Mouse (Mus musculus) liver, embryonic 11.5 days (tissue): Measurements from ENCODE around the gene Misp. TPM values are rescaled to one million over a fixed set of nuclear protein-coding genes. Genes with fewer than 3 reads are reported as not detected.
A peak's percentile ranks its signal among the peaks of the same experiment; 100 is the strongest.

Experiments
- ATAC-seq: fragments of 200-750 bp; cut with Nextera tagmentation; replicated peaks from 2 replicates; pipeline ENCODE4 v1.8.0; 2017; ENCODE audit warnings: moderate number of reproducible peaks, mild to moderate bottlenecking, moderate TSS enrichment, moderate library complexity; ENCODE audit not compliant: low FRiP score
- DNase-seq: peaks from one replicate; pipeline ENCODE4 v3.0.0-alpha.2; 2017; ENCODE audit warnings: low spot score
- H3K27ac ChIP-seq: fragments of 300-500 bp; sonication (generic); 2 replicates; pipeline ENCODE4 v1.5.1; 2014; ENCODE audit warnings: mild to moderate bottlenecking, low read depth, low read length, control low read depth
- H3K27me3 ChIP-seq: fragments of 300-500 bp; sonication (generic); replicated peaks from 2 replicates; pipeline ENCODE4 v1.6.1; 2014; ENCODE audit warnings: low read length, mixed read lengths; ENCODE audit not compliant: control insufficient read depth, insufficient read depth
- H3K36me3 ChIP-seq: fragments of 300-500 bp; sonication (generic); 2 replicates; pipeline ENCODE4 v1.6.1; 2014; ENCODE audit warnings: mild to moderate bottlenecking, low read length, moderate library complexity, mixed read lengths; ENCODE audit not compliant: control insufficient read depth, insufficient read depth
- H3K4me1 ChIP-seq: fragments of 300-500 bp; sonication (generic); replicated peaks from 2 replicates; pipeline ENCODE4 v1.6.1; 2014; ENCODE audit warnings: low read length, mixed read lengths; ENCODE audit not compliant: control insufficient read depth, insufficient read depth
- H3K4me2 ChIP-seq: fragments of 300-500 bp; sonication (generic); 2 replicates; pipeline ENCODE4 v1.6.1; 2014; ENCODE audit warnings: mild to moderate bottlenecking, control low read depth, moderate library complexity
- H3K4me3 ChIP-seq: fragments of 300-500 bp; sonication (generic); 2 replicates; pipeline ENCODE4 v1.5.1; 2014; ENCODE audit warnings: low read depth, low read length, control low read depth
- H3K9ac ChIP-seq: fragments of 300-500 bp; sonication (generic); 2 replicates; pipeline ENCODE4 v1.6.1; 2014; ENCODE audit warnings: low read depth, low read length, control low read depth
- H3K9me3 ChIP-seq: fragments of 300-500 bp; sonication (generic); 2 replicates; pipeline ENCODE4 v1.6.1; 2016; ENCODE audit warnings: low read length, inconsistent platforms, mixed read lengths; ENCODE audit not compliant: control insufficient read depth
- WGBS: fragments of 180-500 bp; shearing (Covaris S2); extraction: QIAGEN DNeasy Blood & Tissue Kit; methylation state at CpG from one replicate; pipeline ENCODE4 v1.1.7; 2014; 5-methylcytosine and 5-hydroxymethylcytosine counted together
- microRNA-seq: library from miRNA; unstranded; fragments of <30 nt; microRNA quantifications from one replicate; pipeline ENCODE4, GENCODE M21; 2017; ENCODE audit warnings: borderline number of aligned reads
- polyA plus RNA-seq: library from polyadenylated mRNA; unstranded; fragments of >200 nt; fragmentation: Nextera tagmentation; extraction: Ambion mirVana; gene quantifications from 2 replicates; pipeline ENCODE4 v1.2.1, GENCODE M21; 2014

The Misp gene
- polyA plus RNA-seq, 1 experiment from 2014 or later, result 1.5 TPM

GRCm38 (mm10) chr10:79874290-79874862, 53.6 kb downstream of the Misp start, which contains the start of the genes Prtn3 and Plppr3:
Gene Prtn3, plus strand, starts transcription at chr10:79874476.
Gene Plppr3, minus strand, starts transcription at chr10:79874634.
- Histone ChIP-seq H3K4me3 (peak within 1 kb of the TSS; percentile 53), H3K9me3 (no peaks in the 10 kb centered on the region), H3K27ac (peak within 1 kb of the TSS; percentile 32), H3K9ac (peak within 1 kb of the TSS; percentile 58), H3K4me1 (peaks cover 16% of the 10 kb centered on the region), H3K4me2 (peak within 1 kb of the TSS; percentile 75), H3K36me3 (no peaks in the 10 kb centered on the region), H3K27me3 (peaks cover 11% of the 10 kb centered on the region)
- DNase-seq (peak; percentile 66), ATAC-seq (peak; percentile 46; the same call in 1 of the 2 replicates)
- WGBS, result 2% methylated on average over 57 of the region's 57 CpGs

GRCm38 (mm10) chr10:79877174-79877573, 56.4 kb downstream of the Misp start:
- Histone ChIP-seq H3K27ac (no peak overlapping the region), H3K9me3 (no peaks in the 10 kb centered on the region), H3K4me1 (peaks cover 36% of the 10 kb centered on the region), H3K36me3 (no peaks in the 10 kb centered on the region), H3K9ac (no peak overlapping the region), H3K4me3 (no peak overlapping the region), H3K4me2 (peak overlapping the region; percentile 41), H3K27me3 (peaks cover 11% of the 10 kb centered on the region)
- DNase-seq, result no peak
- 36% methylated on average over 1 of the region's 1 CpGs for WGBS
- no peak for ATAC-seq

GRCm38 (mm10) chr10:79877757-79878156, 57.0 kb downstream of the Misp start:
- Histone ChIP-seq H3K4me2 (peak overlapping the region; percentile 41), H3K4me3 (no peak overlapping the region), H3K9me3 (no peaks in the 10 kb centered on the region), H3K27ac (peak overlapping the region; percentile 59), H3K9ac (peak overlapping the region; percentile 7; the same call in 1 of the 2 replicates), H3K36me3 (no peaks in the 10 kb centered on the region), H3K4me1 (peaks cover 42% of the 10 kb centered on the region), H3K27me3 (peaks cover 12% of the 10 kb centered on the region)
- no peak for DNase-seq
- ATAC-seq, result no peak
- 32% methylated on average over 12 of the region's 12 CpGs for WGBS

GRCm38 (mm10) chr10:79879527-79879926, 58.7 kb downstream of the Misp start:
- H3K4me2 ChIP-seq, result no peak overlapping the region
- no peaks in the 10 kb centered on the region for H3K36me3 ChIP-seq
- DNase-seq, result no peak
- peaks cover 42% of the 10 kb centered on the region for H3K4me1 ChIP-seq
- H3K9ac ChIP-seq, result no peak overlapping the region
- no peak overlapping the region for H3K4me3 ChIP-seq
- H3K27ac ChIP-seq, result no peak overlapping the region
- peaks cover 8% of the 10 kb centered on the region for H3K27me3 ChIP-seq
- ATAC-seq, result no peak
- 25% methylated on average over 3 of the region's 3 CpGs for WGBS
- no peaks in the 10 kb centered on the region for H3K9me3 ChIP-seq

Small RNA genes within 50 kb of the gene (microRNA-seq; reads per million reads assigned to microRNA genes)
- not detected for gene Mir6910

Other genes starting within 250 kb of the Misp start
- not detected in 2 replicates for gene Theg, start 233.7 kb upstream of the Misp start, polyA plus RNA-seq
- gene C2cd4c, start 207.0 kb upstream of the Misp start, polyA plus RNA-seq, result not detected in 2 replicates
- 2.0 and 2.1 TPM in 2 replicates for gene Shc2, start 183.1 kb upstream of the Misp start, polyA plus RNA-seq
- gene Odf3l2, start 175.3 kb upstream of the Misp start, polyA plus RNA-seq, result not detected in 2 replicates
- gene Madcam1, start 156.4 kb upstream of the Misp start, polyA plus RNA-seq, result 1.1 and 1.4 TPM in 2 replicates
- gene Tpgs1, start 151.6 kb upstream of the Misp start, polyA plus RNA-seq, result 48.5 and 50.5 TPM in 2 replicates
- gene Cdc34, start 138.8 kb upstream of the Misp start, polyA plus RNA-seq, result 213 and 236 TPM in 2 replicates
- gene Gzmm, start 132.0 kb upstream of the Misp start, polyA plus RNA-seq, result 0.16 and 0.45 TPM in 2 replicates
- 992 and 1,001 TPM in 2 replicates for gene Bsg, start 116.5 kb upstream of the Misp start, polyA plus RNA-seq
- gene Hcn2, start 104.4 kb upstream of the Misp start, polyA plus RNA-seq, result not detected in 2 replicates
- 36.5 and 41.5 TPM in 2 replicates for gene Polrmt, start 74.4 kb upstream of the Misp start, polyA plus RNA-seq
- 0.23 TPM in 1 of 2 replicates, not detected in the other for gene Fgf22, start 65.9 kb upstream of the Misp start, polyA plus RNA-seq
- gene Rnf126, start 54.0 kb upstream of the Misp start, polyA plus RNA-seq, result 105 and 119 TPM in 2 replicates
- gene Fstl3, start 43.7 kb upstream of the Misp start, polyA plus RNA-seq, result 1.8 and 2.6 TPM in 2 replicates
- gene Prss57, start 30.0 kb upstream of the Misp start, polyA plus RNA-seq, result 1.5 and 1.7 TPM in 2 replicates
- gene Palm, start 27.4 kb upstream of the Misp start, polyA plus RNA-seq, result 27.6 and 28.6 TPM in 2 replicates
- 329 and 336 TPM in 2 replicates for gene Ptbp1, start 33.4 kb downstream of the Misp start, polyA plus RNA-seq
- 50.9 and 52.4 TPM in 2 replicates for gene Prtn3, start 53.5 kb downstream of the Misp start, polyA plus RNA-seq
- gene Plppr3, start 53.6 kb downstream of the Misp start, polyA plus RNA-seq, result 17.6 and 20.9 TPM in 2 replicates
- gene Elane, start 65.3 kb downstream of the Misp start, polyA plus RNA-seq, result 11.1 and 11.8 TPM in 2 replicates
- gene Cfd, start 69.9 kb downstream of the Misp start, polyA plus RNA-seq, result not detected in 2 replicates
- 32.6 and 37.4 TPM in 2 replicates for gene Med16, start 87.9 kb downstream of the Misp start, polyA plus RNA-seq
- 7.4 TPM in 1 of 2 replicates, not detected in the other for gene Gm26602, start 89.9 kb downstream of the Misp start, polyA plus RNA-seq
- 0.66 and 0.75 TPM in 2 replicates for gene Kiss1r, start 96.0 kb downstream of the Misp start, polyA plus RNA-seq
- gene R3hdm4, start 100.2 kb downstream of the Misp start, polyA plus RNA-seq, result 99.4 and 104 TPM in 2 replicates
- gene Arid3a, start 106.1 kb downstream of the Misp start, polyA plus RNA-seq, result 10.8 and 12.4 TPM in 2 replicates
- gene Wdr18, start 139.2 kb downstream of the Misp start, polyA plus RNA-seq, result 164 and 171 TPM in 2 replicates
- 0.10 and 0.14 TPM in 2 replicates for gene Grin3b, start 149.7 kb downstream of the Misp start, polyA plus RNA-seq
- gene Tmem259, start 163.3 kb downstream of the Misp start, polyA plus RNA-seq, result 14.9 and 20.2 TPM in 2 replicates
- gene Cnn2, start 167.6 kb downstream of the Misp start, polyA plus RNA-seq, result 115 and 124 TPM in 2 replicates
- 7.7 and 8.6 TPM in 2 replicates for gene Abca7, start 175.5 kb downstream of the Misp start, polyA plus RNA-seq
- 29.0 and 29.4 TPM in 2 replicates for gene Arhgap45, start 195.7 kb downstream of the Misp start, polyA plus RNA-seq
- 239 and 256 TPM in 2 replicates for gene Polr2e, start 218.8 kb downstream of the Misp start, polyA plus RNA-seq
- gene Gpx4, start 226.2 kb downstream of the Misp start, polyA plus RNA-seq, result 761 and 762 TPM in 2 replicates